Mouse (Mus musculus): Measurements from ENCODE around the gene Smarcd1.

DNA sequence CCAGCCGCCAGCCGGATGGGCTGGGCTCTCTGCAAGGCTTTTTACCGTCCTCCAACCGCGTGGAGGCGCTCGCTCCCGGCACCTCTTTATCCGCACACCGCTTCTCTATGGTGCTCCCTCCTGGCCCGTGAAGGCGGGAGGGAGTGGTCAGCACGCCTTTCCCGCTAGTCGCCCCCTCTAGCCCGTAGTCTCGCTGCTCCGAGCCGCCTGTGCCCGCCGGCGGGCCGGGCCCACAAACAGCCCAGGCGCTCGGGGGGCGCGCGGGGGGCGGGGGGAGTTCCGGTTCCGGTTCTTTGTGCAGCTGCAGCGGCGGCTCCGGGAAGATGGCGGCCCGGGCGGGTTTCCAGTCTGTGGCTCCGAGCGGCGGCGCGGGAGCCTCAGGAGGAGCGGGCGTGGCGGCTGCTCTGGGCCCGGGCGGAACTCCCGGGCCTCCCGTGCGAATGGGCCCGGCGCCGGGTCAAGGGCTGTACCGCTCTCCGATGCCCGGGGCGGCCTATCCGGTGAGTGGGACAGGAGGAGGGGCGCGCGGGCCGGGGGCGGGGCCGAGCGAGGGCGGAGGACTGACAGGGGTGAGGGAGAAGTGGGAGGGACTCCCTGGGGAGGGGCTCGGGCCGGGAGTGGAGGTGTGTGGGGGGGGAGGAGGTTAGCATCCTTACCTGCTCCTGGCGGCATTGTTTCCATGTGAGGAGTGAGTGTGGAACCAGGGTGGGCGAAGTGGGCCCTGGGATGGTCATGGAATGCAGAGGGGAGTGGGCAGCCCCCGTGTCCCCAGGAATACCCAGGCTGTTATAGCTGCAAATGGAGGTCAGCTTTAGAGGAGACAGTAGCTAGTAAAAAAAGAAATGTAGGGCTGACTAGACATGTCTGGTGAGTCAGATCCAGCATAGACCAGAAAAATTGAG lies at the start of gene Smarcd1:
- peak; percentile 65 for TF ChIP-seq CTCF (IDR thresholded peaks at IDR 0.05; ENCODE audit: extremely low read depth, insufficient read depth, low read length)
- no peak; the same call in 1 of the 2 replicates for TF ChIP-seq POLR2A (IDR thresholded peaks at IDR 0.05; ENCODE audit: extremely low read depth, insufficient read depth, low read length)
